Mouse (Mus musculus): ENCODE data around the gene Zfp408. TPM values are rescaled to one million over a fixed set of nuclear protein-coding genes. Genes with fewer than 3 reads are reported as not detected.

Gene Zfp408
- polyA plus RNA-seq, 1 experiment from 2014 or later = 1.8 TPM

GRCm38 (mm10) chr2:91655388-91655787, 5.8 kb upstream of the Zfp408 start:
- Histone ChIP-seq H3K36me3 (replicated peaks; ENCODE audit: insufficient read depth, low read length) (peaks cover 66% of the 10 kb centered on the region), H3K27ac (ENCODE audit: low read depth) (no peak overlapping the region), H3K4me3 (ENCODE audit: low read depth, low read length) (no peak overlapping the region), H3K4me1 (ENCODE audit: insufficient read depth) (peaks cover 24% of the 10 kb centered on the region), H3K9me3 (ENCODE audit: low read length) (no peaks in the 10 kb centered on the region), H3K27me3 (ENCODE audit: insufficient read depth, low read length) (no peaks in the 10 kb centered on the region), H3K4me2 (ENCODE audit: low read depth, low read length) (no peak overlapping the region), H3K9ac (replicated peaks) (no peak overlapping the region)
- no peak for DNase-seq
- WGBS (ENCODE audit: insufficient replicate concordance) = 71% methylated on average over 5 of the region's 5 CpGs
- no peak for TF ChIP-seq EP300 (IDR thresholded peaks at IDR 0.05; ENCODE audit: low read depth)
- no peak for TF ChIP-seq CTCF (IDR thresholded peaks at IDR 0.05; ENCODE audit: low read depth)
- ATAC-seq = no peak

GRCm38 (mm10) chr2:91652863-91653262, 3.3 kb upstream of the Zfp408 start:
- no peak for DNase-seq
- Histone ChIP-seq H3K9ac (replicated peaks) (no peak overlapping the region), H3K27ac (ENCODE audit: low read depth) (no peak overlapping the region), H3K4me3 (ENCODE audit: low read depth, low read length) (no peak overlapping the region), H3K4me1 (ENCODE audit: insufficient read depth) (peaks cover 30% of the 10 kb centered on the region), H3K4me2 (ENCODE audit: low read depth, low read length) (no peak overlapping the region), H3K36me3 (replicated peaks; ENCODE audit: insufficient read depth, low read length) (peaks cover 47% of the 10 kb centered on the region), H3K27me3 (ENCODE audit: insufficient read depth, low read length) (no peaks in the 10 kb centered on the region), H3K9me3 (ENCODE audit: low read length) (no peaks in the 10 kb centered on the region)
- ATAC-seq = no peak
- 58% methylated on average over 6 of the region's 6 CpGs for WGBS (ENCODE audit: insufficient replicate concordance)
- TF ChIP-seq CTCF (IDR thresholded peaks at IDR 0.05; ENCODE audit: low read depth) (no peak), EP300 (IDR thresholded peaks at IDR 0.05; ENCODE audit: low read depth) (no peak)

- Histone ChIP-seq H3K4me3 (ENCODE audit: low read depth, low read length) (peak overlapping the region; percentile 20), H3K4me2 (ENCODE audit: low read depth, low read length) (peak overlapping the region; percentile 99), H3K9ac (replicated peaks) (peak overlapping the region; percentile 34; the same call in 1 of the 2 replicates), H3K4me1 (ENCODE audit: insufficient read depth) (peaks cover 30% of the 10 kb centered on the region), H3K9me3 (ENCODE audit: low read length) (no peaks in the 10 kb centered on the region), H3K27ac (ENCODE audit: low read depth) (peak overlapping the region; percentile 35; the same call in 1 of the 2 replicates), H3K27me3 (ENCODE audit: insufficient read depth, low read length) (no peaks in the 10 kb centered on the region), H3K36me3 (replicated peaks; ENCODE audit: insufficient read depth, low read length) (peaks cover 47% of the 10 kb centered on the region)
- WGBS (ENCODE audit: insufficient replicate concordance) = 71% methylated on average over 14 of the region's 14 CpGs
- no peak for TF ChIP-seq EP300 (IDR thresholded peaks at IDR 0.05; ENCODE audit: low read depth)
- no peak for DNase-seq
- no peak for ATAC-seq
These were observed 2.1 kb upstream of the Zfp408 start for GRCm38 (mm10) chr2:91651458-91652258.

- peak; percentile 26; the same call in 1 of the 2 replicates for ATAC-seq
- Histone ChIP-seq H3K36me3 (replicated peaks; ENCODE audit: insufficient read depth, low read length) (peaks cover 47% of the 10 kb centered on the region), H3K9ac (replicated peaks) (peak overlapping the region; percentile 75), H3K4me3 (ENCODE audit: low read depth, low read length) (peak overlapping the region; percentile 78), H3K27ac (ENCODE audit: low read depth) (peak overlapping the region; percentile 97), H3K9me3 (ENCODE audit: low read length) (no peaks in the 10 kb centered on the region), H3K4me1 (ENCODE audit: insufficient read depth) (peaks cover 30% of the 10 kb centered on the region), H3K27me3 (ENCODE audit: insufficient read depth, low read length) (no peaks in the 10 kb centered on the region), H3K4me2 (ENCODE audit: low read depth, low read length) (peak overlapping the region; percentile 99)
- TF ChIP-seq CTCF (IDR thresholded peaks at IDR 0.05; ENCODE audit: low read depth) (no peak), EP300 (IDR thresholded peaks at IDR 0.05; ENCODE audit: low read depth) (no peak)
- DNase-seq = no peak
- 4% methylated on average over 16 of the region's 16 CpGs for WGBS (ENCODE audit: insufficient replicate concordance)
These were observed 887 bp upstream of the Zfp408 start for GRCm38 (mm10) chr2:91650360-91650995.

- H3K27ac ChIP-seq (ENCODE audit: low read depth) = peak overlapping the region; percentile 97
- WGBS (ENCODE audit: insufficient replicate concordance) = under 1% methylated on average over 15 of the region's 15 CpGs
- DNase-seq = no peak
- H3K9me3 ChIP-seq (ENCODE audit: low read length) = no peaks in the 10 kb centered on the region
- peak overlapping the region; percentile 78 for H3K4me3 ChIP-seq (ENCODE audit: low read depth, low read length)
- no peaks in the 10 kb centered on the region for H3K27me3 ChIP-seq (ENCODE audit: insufficient read depth, low read length)
- ATAC-seq = no peak
- H3K4me1 ChIP-seq (ENCODE audit: insufficient read depth) = peaks cover 30% of the 10 kb centered on the region
- TF ChIP-seq CTCF (IDR thresholded peaks at IDR 0.05; ENCODE audit: low read depth) (no peak), EP300 (IDR thresholded peaks at IDR 0.05; ENCODE audit: low read depth) (no peak)
- H3K36me3 ChIP-seq (replicated peaks; ENCODE audit: insufficient read depth, low read length) = peaks cover 47% of the 10 kb centered on the region
- peak overlapping the region; percentile 91 for H3K9ac ChIP-seq (replicated peaks)
- peak overlapping the region; percentile 99 for H3K4me2 ChIP-seq (ENCODE audit: low read depth, low read length)
These were observed 439 bp downstream of the Zfp408 start for GRCm38 (mm10) chr2:91649152-91649551.

- no peak overlapping the region for H3K9ac ChIP-seq (replicated peaks)
- no peak overlapping the region for H3K27ac ChIP-seq (ENCODE audit: low read depth)
- no peak overlapping the region for H3K4me3 ChIP-seq (ENCODE audit: low read depth, low read length)
- peak; percentile 80 for TF ChIP-seq CTCF (IDR thresholded peaks at IDR 0.05; ENCODE audit: low read depth)
- TF ChIP-seq EP300 (IDR thresholded peaks at IDR 0.05; ENCODE audit: low read depth) = no peak
- H3K9me3 ChIP-seq (ENCODE audit: low read length) = no peaks in the 10 kb centered on the region
- H3K27me3 ChIP-seq (ENCODE audit: insufficient read depth, low read length) = no peaks in the 10 kb centered on the region
- 9% methylated on average over 1 of the region's 1 CpGs for WGBS (ENCODE audit: insufficient replicate concordance)
- peaks cover 27% of the 10 kb centered on the region for H3K4me1 ChIP-seq (ENCODE audit: insufficient read depth)
- H3K4me2 ChIP-seq (ENCODE audit: low read depth, low read length) = no peak overlapping the region
- no peak for ATAC-seq
- DNase-seq = peak; percentile 74
- H3K36me3 ChIP-seq (replicated peaks; ENCODE audit: insufficient read depth, low read length) = peaks cover 42% of the 10 kb centered on the region
These were observed 2.9 kb downstream of the Zfp408 start for GRCm38 (mm10) chr2:91646733-91647132.
